Mouse (Mus musculus) hindbrain, embryonic 15.5 days (tissue): Measurements from ENCODE around the gene Flt1. TPM values are rescaled to one million over a fixed set of nuclear protein-coding genes. Genes with fewer than 3 reads are reported as not detected.

Experiments used
- polyA plus RNA-seq: library from polyadenylated mRNA; unstranded; fragments of >200 nt; fragmentation: Nextera tagmentation; extraction: Ambion mirVana; gene quantifications from 2 replicates; pipeline ENCODE4 v1.2.1, GENCODE M21; 2015

The Flt1 gene
- polyA plus RNA-seq, 1 experiment from 2014 or later: 16.0 TPM

Other genes starting within 250 kb of the Flt1 start
- 461 and 478 TPM in 2 replicates for gene Pomp, start 134.4 kb upstream of the Flt1 start, polyA plus RNA-seq
- 5.0 and 5.2 TPM in 2 replicates for gene Slc46a3, start 168.8 kb upstream of the Flt1 start, polyA plus RNA-seq
- gene Mtus2, start 231.3 kb upstream of the Flt1 start, polyA plus RNA-seq: 42.5 and 43.1 TPM in 2 replicates